Mouse (Mus musculus) embryonic facial prominence, embryonic 11.5 days (tissue): ENCODE data around the gene Srsf10. TPM values are rescaled to one million over a fixed set of nuclear protein-coding genes. Genes with fewer than 3 reads are reported as not detected.

ENCODE experiments used
- ATAC-seq: fragments of 200-750 bp; cut with Nextera tagmentation; replicated peaks from 2 replicates; pipeline ENCODE4 v1.8.0; 2017; ENCODE audit warnings: low read depth; ENCODE audit not compliant: insufficient number of reproducible peaks, low FRiP score, low TSS enrichment
- DNase-seq: peaks from one replicate; pipeline ENCODE4 v3.0.0-alpha.2; 2015; ENCODE audit warnings: low spot score
- H3K27ac ChIP-seq: fragments of 300-500 bp; sonication (generic); replicated peaks from 2 replicates; pipeline ENCODE4 v1.5.1; 2014; ENCODE audit warnings: mild to moderate bottlenecking, low read depth, low read length, control low read depth
- H3K27me3 ChIP-seq: fragments of 300-500 bp; sonication (generic); 2 replicates; pipeline ENCODE4 v1.6.1; 2014; ENCODE audit warnings: mild to moderate bottlenecking, low read length, moderate library complexity, mixed read lengths; ENCODE audit not compliant: control insufficient read depth, insufficient read depth
- H3K36me3 ChIP-seq: fragments of 300-500 bp; sonication (generic); replicated peaks from 2 replicates; pipeline ENCODE4 v1.6.1; 2014; ENCODE audit warnings: low read depth, mild to moderate bottlenecking, low read length, moderate library complexity, mixed read lengths; ENCODE audit not compliant: control insufficient read depth, insufficient read depth
- H3K4me1 ChIP-seq: fragments of 300-500 bp; sonication (generic); 2 replicates; pipeline ENCODE4 v1.6.1; 2014; ENCODE audit warnings: low read length, mixed read lengths; ENCODE audit not compliant: control insufficient read depth, insufficient read depth
- H3K4me2 ChIP-seq: fragments of 300-500 bp; sonication (generic); 2 replicates; pipeline ENCODE4 v1.6.1; 2014; ENCODE audit warnings: low read depth, mild to moderate bottlenecking, control low read depth, low read length, moderate library complexity
- H3K4me3 ChIP-seq: fragments of 300-500 bp; sonication (generic); 2 replicates; pipeline ENCODE4 v1.5.1; 2014; ENCODE audit warnings: low read depth, low read length, control low read depth
- H3K9ac ChIP-seq: fragments of 300-500 bp; sonication (generic); replicated peaks from 2 replicates; pipeline ENCODE4 v1.6.1; 2014; ENCODE audit warnings: mild to moderate bottlenecking, control low read depth, low read length
- H3K9me3 ChIP-seq: fragments of 300-500 bp; sonication (generic); replicated peaks from 2 replicates; pipeline ENCODE4 v1.6.1; 2016; ENCODE audit warnings: mild to moderate bottlenecking, low read length, inconsistent platforms, mixed read lengths; ENCODE audit not compliant: control insufficient read depth
- WGBS: fragments of 180-500 bp; shearing (Covaris S2); extraction: QIAGEN DNeasy Blood & Tissue Kit; methylation state at CpG from one replicate; pipeline ENCODE4 v1.1.7; 2014; 5-methylcytosine and 5-hydroxymethylcytosine counted together
- polyA plus RNA-seq: library from polyadenylated mRNA; unstranded; fragments of >200 nt; fragmentation: Nextera tagmentation; extraction: Ambion mirVana; gene quantifications from 2 replicates; pipeline ENCODE4 v1.2.1, GENCODE M21; 2014

Gene Srsf10
- polyA plus RNA-seq, 1 experiment from 2014 or later: 489 TPM

DNA sequence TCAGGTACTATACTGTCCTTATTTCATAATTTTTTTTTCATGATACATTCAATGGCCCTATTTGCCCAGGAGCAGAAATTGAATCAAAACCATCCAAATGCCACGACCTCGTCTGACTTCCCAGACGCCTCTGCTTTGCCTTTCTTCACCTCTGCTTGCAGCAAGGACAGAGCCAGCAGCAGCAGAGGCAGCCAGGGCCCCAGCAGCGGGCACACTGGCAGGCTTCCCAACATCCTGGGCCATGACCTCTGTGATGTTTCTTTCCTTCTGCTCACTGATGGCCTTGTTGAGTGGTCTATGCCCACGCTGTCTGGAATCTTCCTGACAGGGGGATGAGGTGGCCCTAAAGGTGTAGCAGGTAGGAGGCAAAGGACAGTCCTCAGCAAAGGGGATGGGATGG is 8.0 kb upstream of the Srsf10 start:
- H3K36me3 ChIP-seq: no peaks in the 10 kb centered on the region
- no peak overlapping the region for H3K4me2 ChIP-seq
- H3K27me3 ChIP-seq: no peaks in the 10 kb centered on the region
- H3K4me3 ChIP-seq: no peak overlapping the region
- no peak overlapping the region for H3K27ac ChIP-seq
- ATAC-seq: no peak
- no peak overlapping the region for H3K9ac ChIP-seq
- 62% methylated on average over 5 of the region's 5 CpGs for WGBS
- no peak for DNase-seq
- no peaks in the 10 kb centered on the region for H3K4me1 ChIP-seq
- H3K9me3 ChIP-seq: no peaks in the 10 kb centered on the region

- H3K27me3 ChIP-seq: no peaks in the 10 kb centered on the region
- no peak overlapping the region for H3K4me2 ChIP-seq
- H3K4me1 ChIP-seq: no peaks in the 10 kb centered on the region
- H3K9me3 ChIP-seq: no peaks in the 10 kb centered on the region
- H3K36me3 ChIP-seq: no peaks in the 10 kb centered on the region
- no peak overlapping the region for H3K4me3 ChIP-seq
- no peak overlapping the region for H3K27ac ChIP-seq
- WGBS: 33% methylated on average over 13 of the region's 13 CpGs
- no peak for ATAC-seq
- DNase-seq: no peak
- H3K9ac ChIP-seq: peak overlapping the region; percentile 34
These were observed 5.0 kb upstream of the Srsf10 start for GRCm38 (mm10) chr4:135850411-135851095.

GRCm38 (mm10) chr4:135851942-135852341 is 3.6 kb upstream of the Srsf10 start:
- Histone ChIP-seq H3K27ac (no peak overlapping the region), H3K9ac (no peak overlapping the region), H3K4me3 (no peak overlapping the region), H3K4me1 (no peaks in the 10 kb centered on the region), H3K27me3 (no peaks in the 10 kb centered on the region), H3K36me3 (no peaks in the 10 kb centered on the region), H3K9me3 (no peaks in the 10 kb centered on the region), H3K4me2 (no peak overlapping the region)
- DNase-seq (no peak), ATAC-seq (no peak)
- WGBS: 87% methylated on average over 9 of the region's 9 CpGs

- Histone ChIP-seq H3K36me3 (no peaks in the 10 kb centered on the region), H3K4me3 (no peak overlapping the region), H3K9ac (no peak overlapping the region; the same call in 1 of the 2 replicates), H3K9me3 (no peaks in the 10 kb centered on the region), H3K27me3 (no peaks in the 10 kb centered on the region), H3K4me2 (no peak overlapping the region), H3K4me1 (peaks cover 3% of the 10 kb centered on the region), H3K27ac (no peak overlapping the region; the same call in 1 of the 2 replicates)
- DNase-seq (no peak), ATAC-seq (no peak)
- WGBS: 92% methylated on average over 14 of the region's 14 CpGs
These were observed 1.5 kb upstream of the Srsf10 start for GRCm38 (mm10) chr4:135853987-135854546.

DNA sequence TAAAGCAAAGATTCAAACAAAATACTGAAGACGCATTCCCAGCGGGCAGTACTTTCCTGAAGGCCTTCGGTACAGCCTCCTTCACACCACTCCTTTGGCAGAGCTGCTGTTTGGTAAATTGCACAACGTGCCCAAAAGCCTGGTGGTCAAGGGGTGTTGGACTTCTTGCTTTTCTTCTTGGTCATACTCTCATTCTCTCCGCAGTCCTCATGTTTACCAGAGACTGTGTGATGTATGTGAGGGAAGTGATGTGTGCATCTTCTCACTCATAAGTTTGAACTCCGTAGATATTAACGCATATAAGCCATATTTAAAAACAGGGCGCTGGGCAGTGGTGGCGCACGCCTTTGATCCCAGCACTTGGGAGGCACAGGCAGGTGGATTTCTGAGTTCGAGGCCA is 917 bp upstream of the Srsf10 start:
- Histone ChIP-seq H3K9me3 (no peaks in the 10 kb centered on the region), H3K9ac (peak overlapping the region; percentile 92), H3K27me3 (no peaks in the 10 kb centered on the region), H3K4me3 (no peak overlapping the region), H3K27ac (no peak overlapping the region), H3K4me1 (peaks cover 3% of the 10 kb centered on the region), H3K36me3 (no peaks in the 10 kb centered on the region; the same call in 1 of the 2 replicates), H3K4me2 (no peak overlapping the region; the same call in 1 of the 2 replicates)
- DNase-seq (no peak), ATAC-seq (no peak)
- 74% methylated on average over 11 of the region's 11 CpGs for WGBS

- H3K9me3 ChIP-seq: no peaks in the 10 kb centered on the region
- H3K36me3 ChIP-seq: peaks cover 2% of the 10 kb centered on the region; the same call in 1 of the 2 replicates
- peak overlapping the region; percentile 92 for H3K9ac ChIP-seq
- H3K27ac ChIP-seq: peak overlapping the region; percentile 100
- ATAC-seq (peak; percentile 15; the same call in 1 of the 2 replicates), DNase-seq (peak; percentile 75)
- 13% methylated on average over 6 of the region's 6 CpGs for WGBS
- peak overlapping the region; percentile 82 for H3K4me2 ChIP-seq
- peaks cover 5% of the 10 kb centered on the region for H3K4me1 ChIP-seq
- H3K4me3 ChIP-seq: peak overlapping the region; percentile 96
- H3K27me3 ChIP-seq: no peaks in the 10 kb centered on the region
These were observed 467 bp upstream of the Srsf10 start for GRCm38 (mm10) chr4:135855080-135855479.

DNA sequence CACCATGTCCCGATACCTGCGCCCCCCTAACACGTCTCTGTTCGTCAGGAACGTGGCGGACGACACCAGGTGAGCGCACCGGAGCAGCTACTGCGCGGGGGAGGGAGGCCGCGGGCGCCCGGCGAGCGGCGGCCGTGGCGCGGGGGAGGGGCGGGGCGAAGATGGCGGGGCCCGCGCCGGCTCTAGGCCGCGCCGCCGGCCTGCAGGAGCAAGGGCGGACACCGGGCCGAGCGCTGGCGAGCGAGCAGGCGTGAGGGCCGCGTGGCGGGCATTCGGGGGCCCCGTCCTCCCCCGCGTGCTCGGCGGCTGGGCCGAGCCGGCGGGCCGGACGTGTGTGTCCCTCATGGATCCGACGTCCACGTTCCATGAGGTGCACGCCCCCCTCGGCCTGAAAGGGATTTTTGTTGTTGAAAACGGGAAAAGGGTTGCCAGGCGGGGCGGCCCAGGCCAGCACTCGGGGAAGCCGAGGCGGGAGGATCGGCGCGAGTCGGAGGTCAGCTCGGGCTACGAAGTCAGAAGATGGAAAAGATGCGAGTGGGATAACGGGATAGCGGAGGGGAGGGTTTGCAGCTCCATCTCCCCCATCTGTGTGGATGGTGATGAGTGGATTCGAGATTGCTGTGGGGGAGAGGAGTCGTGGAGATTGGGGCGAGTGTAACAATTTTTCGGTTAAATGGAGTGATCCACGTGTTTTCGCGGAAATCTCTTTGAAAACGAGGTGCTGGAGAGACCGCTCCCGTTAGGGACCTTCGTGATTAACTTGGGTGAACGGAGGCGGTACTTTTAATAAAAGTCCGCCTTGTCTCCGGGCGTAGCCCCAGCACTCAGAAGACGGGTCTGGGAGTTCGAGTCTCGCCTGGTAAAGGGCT is 910 bp downstream of the Srsf10 start:
- peak overlapping the region; percentile 96 for H3K4me3 ChIP-seq
- no peaks in the 10 kb centered on the region for H3K27me3 ChIP-seq
- no peaks in the 10 kb centered on the region for H3K9me3 ChIP-seq
- H3K4me2 ChIP-seq: peak overlapping the region; percentile 67
- DNase-seq (peak; percentile 73), ATAC-seq (peak; percentile 60)
- peaks cover 3% of the 10 kb centered on the region; the same call in 1 of the 2 replicates for H3K36me3 ChIP-seq
- H3K27ac ChIP-seq: peak overlapping the region; percentile 100
- peaks cover 6% of the 10 kb centered on the region for H3K4me1 ChIP-seq
- under 1% methylated on average over 81 of the region's 91 CpGs for WGBS
- H3K9ac ChIP-seq: peak overlapping the region; percentile 92
